Mouse (Mus musculus): ENCODE measurements around the gene Car6. TPM values are rescaled to one million over a fixed set of nuclear protein-coding genes. Genes with fewer than 3 reads are reported as not detected.
A peak's percentile ranks its signal among the peaks of the same experiment; 100 is the strongest.

Gene Car6
- polyA plus RNA-seq, 1 experiment from 2014 or later, result 0.09 TPM

DNA sequence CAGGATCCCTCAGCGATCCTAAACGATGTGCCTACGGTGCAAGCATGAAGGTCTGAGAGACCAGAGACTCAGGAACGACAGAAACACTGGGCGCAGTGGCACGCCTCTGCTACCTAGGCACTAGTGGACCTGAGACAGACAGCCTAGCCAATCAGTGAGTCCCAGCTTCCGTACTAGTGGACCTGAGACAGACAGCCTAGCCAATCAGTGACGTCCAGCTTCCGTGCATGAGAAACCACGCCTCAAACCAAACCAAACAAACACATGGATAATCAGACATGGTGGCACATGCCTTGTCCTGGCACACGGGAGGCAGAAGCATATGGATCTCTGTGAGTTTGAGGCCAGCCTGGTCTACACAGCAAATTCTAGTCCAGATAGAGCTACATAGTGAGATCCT lies 12.9 kb downstream of the Car6 start:
- Histone ChIP-seq H3K9ac (ENCODE audit: low read length) (no peak overlapping the region), H3K4me1 (ENCODE audit: control insufficient read depth, insufficient read depth, low read length) (no peaks in the 10 kb centered on the region), H3K4me3 (ENCODE audit: low read depth, low read length) (no peak overlapping the region), H3K4me2 (ENCODE audit: low read depth, severe bottlenecking) (no peak overlapping the region), H3K9me3 (ENCODE audit: control insufficient read depth, low read length) (no peaks in the 10 kb centered on the region), H3K27me3 (ENCODE audit: control insufficient read depth, insufficient read depth, low read length) (no peaks in the 10 kb centered on the region), H3K36me3 (ENCODE audit: control insufficient read depth, insufficient read depth, low read length) (no peaks in the 10 kb centered on the region), H3K27ac (replicated peaks; ENCODE audit: low read depth, low read length) (no peak overlapping the region)
- ATAC-seq (ENCODE audit: insufficient number of reproducible peaks, low FRiP score, low TSS enrichment, low read depth), result no peak
- no peak for DNase-seq (ENCODE audit: low spot score)
- 48% methylated on average over 11 of the region's 11 CpGs for WGBS

DNA sequence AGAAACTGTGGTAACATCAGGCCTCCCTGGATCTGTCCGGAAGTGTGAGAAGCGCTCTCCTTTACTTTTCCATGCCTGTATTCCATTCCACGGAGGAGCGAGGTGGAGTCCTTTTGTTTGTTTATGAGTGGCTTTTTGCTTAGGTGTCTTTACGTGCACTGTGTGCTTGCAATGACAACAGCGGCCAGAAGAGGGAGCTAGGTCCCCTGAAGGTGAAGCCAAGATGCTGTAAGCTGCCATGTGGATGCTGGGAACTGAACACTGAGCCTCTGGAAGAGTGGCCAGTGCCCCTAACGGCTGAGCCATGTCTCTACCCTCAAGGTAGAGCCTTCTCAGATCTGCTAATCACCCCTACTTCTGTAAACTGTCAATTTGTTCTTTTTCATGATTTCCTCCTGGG lies 19.8 kb downstream of the Car6 start:
- WGBS, result 85% methylated on average over 7 of the region's 7 CpGs
- H3K9ac ChIP-seq (ENCODE audit: low read length), result no peak overlapping the region
- H3K27ac ChIP-seq (replicated peaks; ENCODE audit: low read depth, low read length), result no peak overlapping the region
- H3K4me2 ChIP-seq (ENCODE audit: low read depth, severe bottlenecking), result no peak overlapping the region
- H3K4me1 ChIP-seq (ENCODE audit: control insufficient read depth, insufficient read depth, low read length), result no peaks in the 10 kb centered on the region
- DNase-seq (ENCODE audit: low spot score), result no peak
- no peak for ATAC-seq (ENCODE audit: insufficient number of reproducible peaks, low FRiP score, low TSS enrichment, low read depth)
- no peaks in the 10 kb centered on the region; the same call in 1 of the 2 replicates for H3K9me3 ChIP-seq (ENCODE audit: control insufficient read depth, low read length)
- H3K4me3 ChIP-seq (ENCODE audit: low read depth, low read length), result no peak overlapping the region
- H3K27me3 ChIP-seq (ENCODE audit: control insufficient read depth, insufficient read depth, low read length), result no peaks in the 10 kb centered on the region
- no peaks in the 10 kb centered on the region for H3K36me3 ChIP-seq (ENCODE audit: control insufficient read depth, insufficient read depth, low read length)

- ATAC-seq (ENCODE audit: insufficient number of reproducible peaks, low FRiP score, low TSS enrichment, low read depth), result no peak
- DNase-seq (ENCODE audit: low spot score), result peak; percentile 50
- Histone ChIP-seq H3K27ac (replicated peaks; ENCODE audit: low read depth, low read length) (no peak overlapping the region), H3K4me2 (ENCODE audit: low read depth, severe bottlenecking) (no peak overlapping the region), H3K9ac (ENCODE audit: low read length) (no peak overlapping the region), H3K4me3 (ENCODE audit: low read depth, low read length) (no peak overlapping the region), H3K9me3 (ENCODE audit: control insufficient read depth, low read length) (no peaks in the 10 kb centered on the region; the same call in 1 of the 2 replicates), H3K36me3 (ENCODE audit: control insufficient read depth, insufficient read depth, low read length) (no peaks in the 10 kb centered on the region), H3K4me1 (ENCODE audit: control insufficient read depth, insufficient read depth, low read length) (no peaks in the 10 kb centered on the region), H3K27me3 (ENCODE audit: control insufficient read depth, insufficient read depth, low read length) (no peaks in the 10 kb centered on the region)
- WGBS, result 20% methylated on average over 4 of the region's 4 CpGs
These were observed 23.0 kb downstream of the Car6 start for GRCm38 (mm10) chr4:150178131-150178530.

DNA sequence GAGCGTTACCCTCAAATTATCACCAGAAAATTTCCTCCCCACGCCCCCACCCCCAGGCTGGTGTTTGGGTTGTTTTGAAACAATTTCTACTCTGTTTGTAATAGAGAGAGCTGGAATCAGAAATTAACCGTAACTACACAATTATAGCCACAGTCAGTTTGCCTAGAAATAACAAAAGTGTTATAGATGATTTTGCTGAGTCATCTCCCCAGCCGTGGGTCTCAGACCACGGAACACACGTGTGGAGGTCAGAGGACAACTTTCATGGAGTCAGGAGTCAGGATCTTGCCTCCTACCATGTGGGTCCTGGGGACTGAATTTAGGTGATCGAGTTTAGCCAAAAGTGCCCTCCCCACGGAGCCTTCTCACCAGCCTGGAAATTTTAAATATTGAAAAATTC lies 24.0 kb downstream of the Car6 start:
- Histone ChIP-seq H3K27ac (replicated peaks; ENCODE audit: low read depth, low read length) (no peak overlapping the region), H3K36me3 (ENCODE audit: control insufficient read depth, insufficient read depth, low read length) (no peaks in the 10 kb centered on the region), H3K9ac (ENCODE audit: low read length) (no peak overlapping the region), H3K27me3 (ENCODE audit: control insufficient read depth, insufficient read depth, low read length) (no peaks in the 10 kb centered on the region), H3K4me1 (ENCODE audit: control insufficient read depth, insufficient read depth, low read length) (no peaks in the 10 kb centered on the region), H3K9me3 (ENCODE audit: control insufficient read depth, low read length) (no peaks in the 10 kb centered on the region; the same call in 1 of the 2 replicates), H3K4me3 (ENCODE audit: low read depth, low read length) (no peak overlapping the region), H3K4me2 (ENCODE audit: low read depth, severe bottlenecking) (no peak overlapping the region)
- ATAC-seq (ENCODE audit: insufficient number of reproducible peaks, low FRiP score, low TSS enrichment, low read depth) (no peak), DNase-seq (ENCODE audit: low spot score) (no peak)
- 72% methylated on average over 8 of the region's 8 CpGs for WGBS

DNA sequence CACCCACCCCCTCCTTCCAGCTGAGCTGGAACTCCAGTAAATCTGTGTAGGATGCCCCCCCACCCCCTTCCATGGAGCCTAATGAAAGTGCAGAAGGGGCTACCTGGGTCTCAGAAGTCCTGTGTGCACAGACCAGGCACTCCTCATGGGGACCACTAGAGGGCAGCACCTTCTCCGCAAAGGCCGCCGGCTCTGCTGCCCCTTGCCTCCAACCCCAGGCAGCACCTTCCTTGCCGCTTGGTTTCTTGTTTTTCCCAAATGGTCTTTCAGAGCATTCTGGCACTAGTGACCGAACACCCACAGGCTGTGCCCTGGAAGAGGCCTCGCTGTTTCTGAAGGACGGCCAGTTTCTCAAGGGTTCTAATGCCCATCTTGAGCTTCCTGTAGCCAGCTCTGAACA lies 24.6 kb downstream of the Car6 start:
- Histone ChIP-seq H3K9ac (ENCODE audit: low read length) (no peak overlapping the region; the same call in 1 of the 2 replicates), H3K27me3 (ENCODE audit: control insufficient read depth, insufficient read depth, low read length) (no peaks in the 10 kb centered on the region), H3K9me3 (ENCODE audit: control insufficient read depth, low read length) (no peaks in the 10 kb centered on the region; the same call in 1 of the 2 replicates), H3K36me3 (ENCODE audit: control insufficient read depth, insufficient read depth, low read length) (no peaks in the 10 kb centered on the region), H3K4me1 (ENCODE audit: control insufficient read depth, insufficient read depth, low read length) (no peaks in the 10 kb centered on the region), H3K4me2 (ENCODE audit: low read depth, severe bottlenecking) (no peak overlapping the region), H3K27ac (replicated peaks; ENCODE audit: low read depth, low read length) (no peak overlapping the region), H3K4me3 (ENCODE audit: low read depth, low read length) (no peak overlapping the region)
- ATAC-seq (ENCODE audit: insufficient number of reproducible peaks, low FRiP score, low TSS enrichment, low read depth) (no peak), DNase-seq (ENCODE audit: low spot score) (peak; percentile 77)
- 9% methylated on average over 7 of the region's 7 CpGs for WGBS

DNA sequence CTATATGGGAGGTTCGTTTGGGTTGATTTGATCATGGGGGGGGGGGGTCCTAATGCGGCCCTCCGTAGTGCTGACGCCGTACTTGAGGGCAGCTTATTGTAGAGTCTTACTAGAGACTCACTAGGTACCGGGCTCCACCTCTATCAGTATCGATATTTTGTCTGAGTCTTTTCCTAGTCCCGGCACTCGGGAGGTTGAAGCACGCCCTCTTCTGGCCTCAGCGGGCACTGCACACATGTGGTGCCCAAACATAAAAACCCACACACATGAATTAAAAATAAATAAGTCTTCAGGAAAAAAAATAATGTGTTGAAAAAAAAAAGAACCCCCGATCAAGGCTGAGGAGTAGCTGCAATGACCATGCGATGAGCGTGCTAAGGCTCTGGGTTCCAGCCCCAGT lies 27.1 kb downstream of the Car6 start:
- Histone ChIP-seq H3K36me3 (ENCODE audit: control insufficient read depth, insufficient read depth, low read length) (no peaks in the 10 kb centered on the region), H3K4me2 (ENCODE audit: low read depth, severe bottlenecking) (no peak overlapping the region), H3K27ac (replicated peaks; ENCODE audit: low read depth, low read length) (no peak overlapping the region), H3K4me3 (ENCODE audit: low read depth, low read length) (no peak overlapping the region), H3K4me1 (ENCODE audit: control insufficient read depth, insufficient read depth, low read length) (no peaks in the 10 kb centered on the region), H3K9me3 (ENCODE audit: control insufficient read depth, low read length) (no peaks in the 10 kb centered on the region), H3K27me3 (ENCODE audit: control insufficient read depth, insufficient read depth, low read length) (no peaks in the 10 kb centered on the region), H3K9ac (ENCODE audit: low read length) (no peak overlapping the region)
- DNase-seq (ENCODE audit: low spot score), result no peak
- 91% methylated on average over 14 of the region's 14 CpGs for WGBS
- ATAC-seq (ENCODE audit: insufficient number of reproducible peaks, low FRiP score, low TSS enrichment, low read depth), result no peak

- Histone ChIP-seq H3K4me2 (ENCODE audit: low read depth, severe bottlenecking) (no peak overlapping the region), H3K4me3 (ENCODE audit: low read depth, low read length) (no peak overlapping the region), H3K9ac (ENCODE audit: low read length) (no peak overlapping the region), H3K9me3 (ENCODE audit: control insufficient read depth, low read length) (no peaks in the 10 kb centered on the region), H3K4me1 (ENCODE audit: control insufficient read depth, insufficient read depth, low read length) (no peaks in the 10 kb centered on the region), H3K36me3 (ENCODE audit: control insufficient read depth, insufficient read depth, low read length) (no peaks in the 10 kb centered on the region), H3K27ac (replicated peaks; ENCODE audit: low read depth, low read length) (no peak overlapping the region), H3K27me3 (ENCODE audit: control insufficient read depth, insufficient read depth, low read length) (no peaks in the 10 kb centered on the region)
- peak; percentile 63 for DNase-seq (ENCODE audit: low spot score)
- 57% methylated on average over 10 of the region's 10 CpGs for whole genome bisulfite sequencing
- no peak for ATAC-seq (ENCODE audit: insufficient number of reproducible peaks, low FRiP score, low TSS enrichment, low read depth)
These were observed 27.9 kb downstream of the Car6 start for GRCm38 (mm10) chr4:150173281-150173680.

- no peak overlapping the region for H3K27ac ChIP-seq (replicated peaks; ENCODE audit: low read depth, low read length)
- no peak overlapping the region for H3K9ac ChIP-seq (ENCODE audit: low read length)
- DNase-seq (ENCODE audit: low spot score), result no peak
- no peak for ATAC-seq (ENCODE audit: insufficient number of reproducible peaks, low FRiP score, low TSS enrichment, low read depth)
- no peak overlapping the region for H3K4me3 ChIP-seq (ENCODE audit: low read depth, low read length)
- 78% methylated on average over 8 of the region's 8 CpGs for WGBS
- no peaks in the 10 kb centered on the region for H3K9me3 ChIP-seq (ENCODE audit: control insufficient read depth, low read length)
- H3K27me3 ChIP-seq (ENCODE audit: control insufficient read depth, insufficient read depth, low read length), result no peaks in the 10 kb centered on the region
- no peaks in the 10 kb centered on the region for H3K36me3 ChIP-seq (ENCODE audit: control insufficient read depth, insufficient read depth, low read length)
- H3K4me1 ChIP-seq (ENCODE audit: control insufficient read depth, insufficient read depth, low read length), result no peaks in the 10 kb centered on the region
- no peak overlapping the region for H3K4me2 ChIP-seq (ENCODE audit: low read depth, severe bottlenecking)
These were observed 29.0 kb downstream of the Car6 start for GRCm38 (mm10) chr4:150172107-150172506.

- H3K4me1 ChIP-seq (ENCODE audit: control insufficient read depth, insufficient read depth, low read length), result no peaks in the 10 kb centered on the region
- WGBS, result 81% methylated on average over 10 of the region's 10 CpGs
- H3K27ac ChIP-seq (replicated peaks; ENCODE audit: low read depth, low read length), result no peak overlapping the region
- H3K9ac ChIP-seq (ENCODE audit: low read length), result no peak overlapping the region
- DNase-seq (ENCODE audit: low spot score), result no peak
- no peak overlapping the region for H3K4me2 ChIP-seq (ENCODE audit: low read depth, severe bottlenecking)
- no peak overlapping the region for H3K4me3 ChIP-seq (ENCODE audit: low read depth, low read length)
- no peaks in the 10 kb centered on the region for H3K9me3 ChIP-seq (ENCODE audit: control insufficient read depth, low read length)
- H3K36me3 ChIP-seq (ENCODE audit: control insufficient read depth, insufficient read depth, low read length), result no peaks in the 10 kb centered on the region
- no peaks in the 10 kb centered on the region for H3K27me3 ChIP-seq (ENCODE audit: control insufficient read depth, insufficient read depth, low read length)
- no peak for ATAC-seq (ENCODE audit: insufficient number of reproducible peaks, low FRiP score, low TSS enrichment, low read depth)
These were observed 32.7 kb downstream of the Car6 start for GRCm38 (mm10) chr4:150168406-150168805.

All from limb, embryonic 11.5 days (tissue).